Mouse (Mus musculus): ENCODE measurements at regions not wholly inside any gene's neighbourhood (a gene's known extent, or its start where the extent isn't known, plus 50 kb on each side); places are given as distances from the start of the nearest gene placed in this dataset. TPM values are rescaled to one million over a fixed set of nuclear protein-coding genes. Genes with fewer than 3 reads are reported as not detected.

GRCm38 (mm10) chr3:134169922-134170321 is 66.4 kb upstream of the Cxxc4 start:
- Histone ChIP-seq H3K4me3 (ENCODE audit: low read depth, low read length) (no peak overlapping the region), H3K9ac (ENCODE audit: low read length) (no peak overlapping the region), H3K27ac (ENCODE audit: low read depth, low read length) (no peak overlapping the region), H3K36me3 (ENCODE audit: control insufficient read depth, insufficient read depth, low read length) (no peaks in the 10 kb centered on the region), H3K9me3 (replicated peaks; ENCODE audit: control insufficient read depth, low read length) (no peaks in the 10 kb centered on the region), H3K4me2 (ENCODE audit: low read length) (no peak overlapping the region), H3K27me3 (replicated peaks; ENCODE audit: control insufficient read depth, insufficient read depth, low read length) (no peaks in the 10 kb centered on the region), H3K4me1 (ENCODE audit: control insufficient read depth, insufficient read depth, low read length) (no peaks in the 10 kb centered on the region)
- ATAC-seq (no peak), DNase-seq (ENCODE audit: low spot score) (no peak)
- 58% methylated on average over 1 of the region's 1 CpGs for WGBS

- DNase-seq (ENCODE audit: low spot score) (no peak), ATAC-seq (no peak)
- Histone ChIP-seq H3K4me3 (ENCODE audit: low read depth, low read length) (no peak overlapping the region), H3K9me3 (replicated peaks; ENCODE audit: control insufficient read depth, low read length) (no peaks in the 10 kb centered on the region), H3K4me2 (ENCODE audit: low read length) (no peak overlapping the region), H3K27me3 (replicated peaks; ENCODE audit: control insufficient read depth, insufficient read depth, low read length) (no peaks in the 10 kb centered on the region), H3K36me3 (ENCODE audit: control insufficient read depth, insufficient read depth, low read length) (no peaks in the 10 kb centered on the region), H3K9ac (ENCODE audit: low read length) (no peak overlapping the region), H3K27ac (ENCODE audit: low read depth, low read length) (no peak overlapping the region), H3K4me1 (ENCODE audit: control insufficient read depth, insufficient read depth, low read length) (no peaks in the 10 kb centered on the region)
- WGBS, result 36% methylated on average over 3 of the region's 3 CpGs
These were observed 63.9 kb upstream of the Cxxc4 start for GRCm38 (mm10) chr3:134172357-134172756.

- Histone ChIP-seq H3K9ac (ENCODE audit: low read length) (no peak overlapping the region), H3K4me1 (ENCODE audit: control insufficient read depth, insufficient read depth, low read length) (no peaks in the 10 kb centered on the region), H3K4me2 (ENCODE audit: low read length) (no peak overlapping the region), H3K27ac (ENCODE audit: low read depth, low read length) (no peak overlapping the region), H3K27me3 (replicated peaks; ENCODE audit: control insufficient read depth, insufficient read depth, low read length) (no peaks in the 10 kb centered on the region), H3K36me3 (ENCODE audit: control insufficient read depth, insufficient read depth, low read length) (no peaks in the 10 kb centered on the region), H3K9me3 (replicated peaks; ENCODE audit: control insufficient read depth, low read length) (no peaks in the 10 kb centered on the region), H3K4me3 (ENCODE audit: low read depth, low read length) (no peak overlapping the region)
- 81% methylated on average over 7 of the region's 7 CpGs for WGBS
- DNase-seq (ENCODE audit: low spot score) (no peak), ATAC-seq (no peak)
These were observed 57.7 kb upstream of the Cxxc4 start for GRCm38 (mm10) chr3:134178491-134179054.

- DNase-seq (ENCODE audit: low spot score) (no peak), ATAC-seq (no peak)
These were observed 52.2 kb upstream of the Cxxc4 start for GRCm38 (mm10) chr3:134184042-134184441.

More at GRCm38 (mm10) chr3:134184042-134184441, 52.2 kb upstream of the Cxxc4 start:
- 90% methylated on average over 4 of the region's 4 CpGs for WGBS
- H3K4me3 ChIP-seq (ENCODE audit: low read depth, low read length), result no peak overlapping the region
- H3K36me3 ChIP-seq (ENCODE audit: control insufficient read depth, insufficient read depth, low read length), result no peaks in the 10 kb centered on the region
- no peaks in the 10 kb centered on the region for H3K9me3 ChIP-seq (replicated peaks; ENCODE audit: control insufficient read depth, low read length)
- no peaks in the 10 kb centered on the region for H3K27me3 ChIP-seq (replicated peaks; ENCODE audit: control insufficient read depth, insufficient read depth, low read length)
- H3K4me1 ChIP-seq (ENCODE audit: control insufficient read depth, insufficient read depth, low read length), result no peaks in the 10 kb centered on the region
- no peak overlapping the region for H3K9ac ChIP-seq (ENCODE audit: low read length)
- no peak overlapping the region for H3K27ac ChIP-seq (ENCODE audit: low read depth, low read length)
- H3K4me2 ChIP-seq (ENCODE audit: low read length), result no peak overlapping the region

Small RNA genes lying in the stretch of these regions (microRNA-seq; reads per million reads assigned to microRNA genes)
- gene Gm44361, result not detected
